Mouse (Mus musculus) kidney, postnatal 0 days (tissue): ENCODE results near the gene Cda. TPM values are rescaled to one million over a fixed set of nuclear protein-coding genes. Genes with fewer than 3 reads are reported as not detected.

Experiments
- ATAC-seq: fragments of 200-750 bp; cut with Nextera tagmentation; replicated peaks from 2 replicates; pipeline ENCODE4 v1.8.0; 2017; ENCODE audit warnings: low read depth, moderate number of reproducible peaks, moderate TSS enrichment, moderate library complexity; ENCODE audit not compliant: low FRiP score
- DNase-seq: peaks from one replicate; pipeline ENCODE4 v3.0.0-alpha.2; 2016; ENCODE audit warnings: low spot score
- H3K27ac ChIP-seq: fragments of 300-500 bp; sonication (generic); 2 replicates; pipeline ENCODE4 v1.5.1; 2014; ENCODE audit warnings: mild to moderate bottlenecking
- H3K27me3 ChIP-seq: fragments of 300-500 bp; sonication (generic); 2 replicates; pipeline ENCODE4 v1.6.1; 2014; ENCODE audit warnings: low read length, mixed read lengths; ENCODE audit not compliant: insufficient read depth
- H3K36me3 ChIP-seq: fragments of 300-500 bp; sonication (generic); 2 replicates; pipeline ENCODE4 v1.6.1; 2014; ENCODE audit warnings: low read length, mixed read lengths; ENCODE audit not compliant: insufficient read depth
- H3K4me1 ChIP-seq: fragments of 300-500 bp; sonication (generic); replicated peaks from 2 replicates; pipeline ENCODE4 v1.6.1; 2014; ENCODE audit warnings: antibody characterized with exemption, low read length, mixed read lengths; ENCODE audit not compliant: insufficient read depth
- H3K4me2 ChIP-seq: fragments of 300-500 bp; sonication (generic); 2 replicates; pipeline ENCODE4 v1.6.1; 2014; ENCODE audit warnings: mild to moderate bottlenecking, low read length, moderate library complexity, mixed read lengths
- H3K4me3 ChIP-seq: fragments of 300-500 bp; sonication (generic); replicated peaks from 2 replicates; pipeline ENCODE4 v1.5.1; 2014; ENCODE audit warnings: low read depth, low read length
- H3K9ac ChIP-seq: fragments of 300-500 bp; sonication (generic); 2 replicates; pipeline ENCODE4 v1.6.1; 2014; ENCODE audit warnings: low read depth, low read length
- H3K9me3 ChIP-seq: fragments of 300-500 bp; sonication (generic); replicated peaks from 2 replicates; pipeline ENCODE4 v1.6.1; 2016; ENCODE audit warnings: low read length, inconsistent platforms, mixed read lengths
- CTCF ChIP-seq: IDR thresholded peaks from 2 replicates; pipeline ENCODE4 v1.5.1; 2016; ENCODE audit warnings: antibody characterized with exemption, low read depth, mild to moderate bottlenecking, moderate library complexity
- WGBS: fragments of 180-500 bp; shearing (Covaris S2); extraction: QIAGEN DNeasy Blood & Tissue Kit; methylation state at CpG from one replicate; pipeline ENCODE4 v1.1.7; 2014; 5-methylcytosine and 5-hydroxymethylcytosine counted together
- polyA plus RNA-seq: library from polyadenylated mRNA; unstranded; fragments of >200 nt; fragmentation: Nextera tagmentation; extraction: Ambion mirVana; gene quantifications from 2 replicates; pipeline ENCODE4 v1.2.1, GENCODE M21; 2015

Gene Cda
- polyA plus RNA-seq, 1 experiment from 2014 or later, result 49.5 TPM

GRCm38 (mm10) chr4:138316369-138316768 lies 51.4 kb downstream of the Cda start:
- WGBS, result 93% methylated on average over 6 of the region's 6 CpGs
- H3K36me3 ChIP-seq, result peaks cover 40% of the 10 kb centered on the region

GRCm38 (mm10) chr4:138315781-138316180 lies 52.0 kb downstream of the Cda start:
- ATAC-seq, result no peak
- no peak for DNase-seq
- Histone ChIP-seq H3K9me3 (no peaks in the 10 kb centered on the region), H3K4me1 (no peaks in the 10 kb centered on the region), H3K9ac (no peak overlapping the region), H3K36me3 (peaks cover 41% of the 10 kb centered on the region), H3K27me3 (no peaks in the 10 kb centered on the region), H3K4me3 (no peak overlapping the region), H3K4me2 (no peak overlapping the region), H3K27ac (no peak overlapping the region)
- TF ChIP-seq CTCF, result peak; percentile 60
- 71% methylated on average over 9 of the region's 9 CpGs for WGBS

More at GRCm38 (mm10) chr4:138316369-138316768, 51.4 kb downstream of the Cda start:
- no peak; the same call in 1 of the 2 replicates for TF ChIP-seq CTCF
- DNase-seq, result no peak
- Histone ChIP-seq H3K9ac (no peak overlapping the region), H3K4me1 (no peaks in the 10 kb centered on the region), H3K4me2 (no peak overlapping the region), H3K4me3 (no peak overlapping the region), H3K9me3 (no peaks in the 10 kb centered on the region), H3K27me3 (no peaks in the 10 kb centered on the region), H3K27ac (no peak overlapping the region)
- no peak for ATAC-seq

- Histone ChIP-seq H3K36me3 (peaks cover 59% of the 10 kb centered on the region), H3K9ac (no peak overlapping the region), H3K9me3 (no peaks in the 10 kb centered on the region), H3K4me2 (no peak overlapping the region), H3K4me3 (no peak overlapping the region), H3K27ac (no peak overlapping the region), H3K4me1 (no peaks in the 10 kb centered on the region), H3K27me3 (no peaks in the 10 kb centered on the region)
- DNase-seq (no peak), ATAC-seq (no peak)
- 84% methylated on average over 4 of the region's 4 CpGs for WGBS
- TF ChIP-seq CTCF, result no peak
These were observed 54.0 kb downstream of the Cda start for GRCm38 (mm10) chr4:138313795-138314194.

- Histone ChIP-seq H3K36me3 (peaks cover 59% of the 10 kb centered on the region), H3K9ac (no peak overlapping the region), H3K4me1 (no peaks in the 10 kb centered on the region), H3K27ac (no peak overlapping the region), H3K9me3 (no peaks in the 10 kb centered on the region), H3K4me2 (no peak overlapping the region), H3K27me3 (no peaks in the 10 kb centered on the region), H3K4me3 (no peak overlapping the region)
- WGBS, result 86% methylated on average over 11 of the region's 11 CpGs
- DNase-seq (no peak), ATAC-seq (no peak)
- TF ChIP-seq CTCF, result no peak
These were observed 54.8 kb downstream of the Cda start for GRCm38 (mm10) chr4:138313021-138313420.

GRCm38 (mm10) chr4:138312105-138312504 lies 55.7 kb downstream of the Cda start:
- DNase-seq (no peak), ATAC-seq (no peak)
- WGBS, result 95% methylated on average over 3 of the region's 3 CpGs
- no peak for TF ChIP-seq CTCF
- Histone ChIP-seq H3K9ac (no peak overlapping the region), H3K27ac (no peak overlapping the region), H3K4me1 (no peaks in the 10 kb centered on the region), H3K9me3 (no peaks in the 10 kb centered on the region), H3K4me3 (no peak overlapping the region), H3K27me3 (no peaks in the 10 kb centered on the region), H3K4me2 (no peak overlapping the region), H3K36me3 (peaks cover 55% of the 10 kb centered on the region)

GRCm38 (mm10) chr4:138311595-138311994 lies 56.2 kb downstream of the Cda start:
- peak; percentile 85 for TF ChIP-seq CTCF
- Histone ChIP-seq H3K9ac (no peak overlapping the region), H3K27ac (no peak overlapping the region), H3K27me3 (no peaks in the 10 kb centered on the region), H3K4me2 (no peak overlapping the region), H3K4me3 (no peak overlapping the region), H3K36me3 (peaks cover 56% of the 10 kb centered on the region), H3K9me3 (no peaks in the 10 kb centered on the region), H3K4me1 (no peaks in the 10 kb centered on the region)
- 56% methylated on average over 8 of the region's 8 CpGs for WGBS
- ATAC-seq (peak; percentile 65), DNase-seq (peak; percentile 54)

- no peak overlapping the region for H3K27ac ChIP-seq
- H3K27me3 ChIP-seq, result no peaks in the 10 kb centered on the region
- 90% methylated on average over 19 of the region's 19 CpGs for WGBS
- H3K9me3 ChIP-seq, result no peaks in the 10 kb centered on the region
- H3K4me2 ChIP-seq, result no peak overlapping the region
- H3K4me1 ChIP-seq, result peaks cover 5% of the 10 kb centered on the region; the same call in 1 of the 2 replicates
- no peak for TF ChIP-seq CTCF
- H3K36me3 ChIP-seq, result peaks cover 55% of the 10 kb centered on the region
- no peak for ATAC-seq
- DNase-seq, result no peak
- no peak overlapping the region for H3K9ac ChIP-seq
- H3K4me3 ChIP-seq, result no peak overlapping the region
These were observed 57.4 kb downstream of the Cda start for GRCm38 (mm10) chr4:138310311-138310910.
